ENCODE assay signal across 15 mouse cellular contexts in genomic region chr3:65919016-65919415, GRCm38 (mm10). TPM values are rescaled to one million over a fixed set of nuclear protein-coding genes. Genes with fewer than 3 reads are reported as not detected.
DNase-seq lines count a peak whose midpoint lies in the region.
"Had no signal": no experiment of that assay in that cellular context is flagged by ENCODE, and none has a peak within 500 bp of the region (broad histone marks: within the 10 kb centered on the region; RNA-seq: fewer than 3 reads in every experiment).

No protein-coding gene starts in this region.

- intact Hi-C loops in heart, postnatal 25 days (cut with DNase I), result no loop called here

- peak; percentile 21 for DNase-seq in adrenal gland, adult 2 months
- DNase-seq in adrenal gland, adult 18-20 months (ENCODE audit: low spot score in 2 of 2), result no peak
- peak; percentile 51 for DNase-seq in heart, adult 11 months
- DNase-seq in heart, postnatal 25 days (ENCODE audit: low spot score), result no peak
- DNase-seq: adrenal gland, adult 8-10 months; adrenal gland, postnatal 10 days; adrenal gland, postnatal 14 days; adrenal gland, postnatal 25 days; adrenal gland, postnatal 36 days; B cell, adult 2 months; cerebellum, adult 11 months; cerebellum, adult 11-12 months; cerebellum, adult 18-20 months; cerebellum, adult 2 months; cerebellum, adult 8-10 months had no signal

RNA-seq across cellular contexts. Expression of gene Ccnl1, which starts 39.0 kb away (rescaled TPM):
- total RNA-seq in adrenal gland, adult 2 months (2021), result 100 to 1,000 TPM in 1 of 2 experiments, 10 to 100 TPM in 1; 65.8 to 125 TPM
- polyA plus RNA-seq in adrenal gland, adult 2 months (2012; rRNA removed), result 120 and 136 TPM in 2 replicates
- total RNA-seq in adrenal gland, adult 18-20 months (2021), result 100 to 1,000 TPM in 1 of 2 experiments, 10 to 100 TPM in 1; 89.0 to 102 TPM
- 10 to 100 TPM; 19.0 to 23.4 TPM for total RNA-seq in heart, postnatal 25 days (2021)

Comparison
In these comparisons a context has a peak if more than half of its experiments do, and no peak if none do; other contexts are left out.
1. DNase-seq: peak in adrenal gland, adult 2 months (single experiment) and heart, adult 11 months (single experiment); none in adrenal gland, adult 18-20 months (0 of 2) and heart, postnatal 25 days (single experiment).